Mouse (Mus musculus) kidney, adult 2 months (tissue): ENCODE measurements around the gene Gmppb.

Experiments used
- CTCF ChIP-seq: fragments of 200-500 bp; conservative IDR thresholded peaks from 2 replicates; pipeline ENCODE4 v1.5.1; 2011; ENCODE audit warnings: low read depth, mild to moderate bottlenecking, control low read depth, low read length, moderate library complexity, mixed read lengths; ENCODE audit not compliant: insufficient read depth, insufficient read length
- POLR2A ChIP-seq: fragments of 200-500 bp; IDR thresholded peaks from one replicate; pipeline ENCODE4 v1.6.1; 2011; ENCODE audit warnings: low read depth, low read length, control low read depth

DNA sequence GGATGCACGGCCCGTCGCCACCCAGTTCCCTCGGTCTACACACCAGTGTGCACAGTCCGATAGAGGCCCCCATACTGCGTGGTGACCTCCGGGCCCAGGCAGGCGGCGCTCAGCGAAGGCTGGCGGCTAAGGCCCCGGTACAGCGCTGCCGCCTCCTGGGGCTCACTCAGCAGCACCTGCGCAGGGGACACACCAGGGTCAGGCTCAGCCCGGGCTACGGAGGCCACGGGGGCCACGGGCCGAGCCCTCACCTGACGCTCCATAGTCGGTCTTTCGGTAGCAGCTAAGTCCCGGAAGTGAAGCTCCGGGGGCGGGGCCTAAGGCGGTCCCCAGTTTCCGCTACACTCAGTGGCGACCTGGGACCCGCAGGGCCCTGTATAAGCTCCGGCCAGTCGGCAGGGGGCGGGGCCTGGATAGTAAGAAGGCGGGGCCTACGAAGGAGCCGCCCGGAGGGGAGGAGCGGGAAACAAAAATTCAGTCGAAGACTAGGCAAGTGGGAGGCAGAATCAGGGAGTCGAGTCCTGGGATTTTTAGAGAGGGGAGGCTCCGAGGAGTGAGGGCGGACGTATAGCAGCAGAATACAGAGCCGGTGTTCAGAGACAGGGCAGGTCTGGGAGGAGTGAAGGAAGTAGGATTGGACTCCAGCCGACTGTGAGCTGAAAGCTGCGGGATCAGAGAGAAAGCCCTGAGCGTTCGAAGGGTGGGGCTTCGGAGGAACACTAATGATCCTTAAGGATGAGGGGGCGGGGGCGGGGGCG lies 45.3 kb downstream of the Gmppb start, which contains the start of gene Apeh:
- TF ChIP-seq POLR2A (no peak), CTCF (no peak)
